Mouse (Mus musculus) MEL (cell line): ENCODE measurements around the gene Mpi. TPM values are rescaled to one million over a fixed set of nuclear protein-coding genes. Genes with fewer than 3 reads are reported as not detected.
A peak's percentile ranks its signal among the peaks of the same experiment; 100 is the strongest.

ENCODE experiments used
- DNase-seq: peaks from one replicate; pipeline ENCODE4 v3.0.0; 2011; ENCODE audit warnings: low read depth, low spot score
- H3K27ac ChIP-seq: 2 replicates; pipeline ENCODE4 v1.5.1; 2012; ENCODE audit warnings: low read depth, mild to moderate bottlenecking, control low read depth, low read length, moderate library complexity; ENCODE audit not compliant: control insufficient read depth
- H3K27me3 ChIP-seq, 2 experiments: fragments of 150-350 bp in 1 of 2; sonication (generic) in 1 of 2; 2 replicates each; pipeline ENCODE4 v1.6.1; 2012; ENCODE audit warnings: low read length in 2 of 2, mild to moderate bottlenecking in 2 of 2, improper control_type of control experiment in 1 of 2, moderate library complexity in 1 of 2; ENCODE audit not compliant: insufficient read depth in 2 of 2, control insufficient read depth in 1 of 2
- H3K36me3 ChIP-seq, 2 experiments: 2 replicates each; pipeline ENCODE4 v1.6.1; 2012 to 2014; ENCODE audit warnings: low read length in 2 of 2, improper control_type of control experiment in 1 of 2, inconsistent platforms in 1 of 2, mild to moderate bottlenecking in 1 of 2; ENCODE audit not compliant: insufficient read depth in 2 of 2, control insufficient read depth in 1 of 2
- H3K4me1 ChIP-seq, 2 experiments: fragments of 150-350 bp in 1 of 2; sonication (generic) in 1 of 2; 2 replicates each; pipeline ENCODE4 v1.6.1; 2012; ENCODE audit warnings: low read length in 2 of 2, improper control_type of control experiment in 1 of 2, mild to moderate bottlenecking in 1 of 2; ENCODE audit not compliant: insufficient read depth in 2 of 2, control insufficient read depth in 1 of 2
- H3K4me3 ChIP-seq, 2 experiments: fragments of 150-350 bp in 1 of 2; sonication (generic) in 1 of 2; 2 replicates each; pipeline ENCODE4 v1.5.1; 2012; ENCODE audit warnings: low read depth in 2 of 2, low read length in 2 of 2, mild to moderate bottlenecking in 2 of 2, moderate library complexity in 2 of 2, control low read depth in 1 of 2, improper control_type of control experiment in 1 of 2; ENCODE audit not compliant: control insufficient read depth in 1 of 2, insufficient read depth in 1 of 2
- H3K79me2 ChIP-seq: 2 replicates; pipeline ENCODE4 v1.6.1; 2012; ENCODE audit warnings: mild to moderate bottlenecking, low read length, moderate library complexity; ENCODE audit not compliant: control insufficient read depth, poor library complexity, insufficient read depth
- H3K9ac ChIP-seq: 2 replicates; pipeline ENCODE4 v1.6.1; 2012; ENCODE audit warnings: low read depth, mild to moderate bottlenecking, control low read depth, low read length, moderate library complexity; ENCODE audit not compliant: control insufficient read depth, poor library complexity, severe bottlenecking
- H3K9me3 ChIP-seq: fragments of 150-350 bp; sonication (generic); replicated peaks from 2 replicates; pipeline ENCODE4 v1.6.1; 2012; ENCODE audit warnings: mild to moderate bottlenecking, low read length, improper control_type of control experiment, moderate library complexity; ENCODE audit not compliant: insufficient read depth
- BHLHE40 ChIP-seq: IDR thresholded peaks from 2 replicates; pipeline ENCODE4 v1.6.1; 2012; ENCODE audit warnings: low read depth, mild to moderate bottlenecking, inconsistent platforms, low read length, improper control_type of control experiment, borderline replicate concordance
- CHD1 ChIP-seq: IDR thresholded peaks from 2 replicates; pipeline ENCODE4 v1.6.1; 2012; ENCODE audit warnings: low read depth, mild to moderate bottlenecking, inconsistent platforms, low read length, improper control_type of control experiment
- CHD2 ChIP-seq: IDR thresholded peaks from 2 replicates; pipeline ENCODE4 v1.6.1; 2011; ENCODE audit warnings: low read length, improper control_type of control experiment
- CTCF ChIP-seq, 3 experiments: IDR thresholded peaks in 2 of 3; conservative IDR thresholded peaks in 1 of 3; 2 replicates each; pipeline ENCODE4 v1.5.1; 2011 to 2012; ENCODE audit warnings: low read length in 3 of 3, low read depth in 2 of 3, mild to moderate bottlenecking in 2 of 3, improper control_type of control experiment in 1 of 3, inconsistent platforms in 1 of 3, mixed read lengths in 1 of 3, moderate library complexity in 1 of 3; ENCODE audit not compliant: control insufficient read depth in 1 of 3, insufficient read depth in 1 of 3, poor library complexity in 1 of 3, severe bottlenecking in 1 of 3
- E2F4 ChIP-seq: IDR thresholded peaks from 2 replicates; pipeline ENCODE4 v1.6.1; 2011; ENCODE audit warnings: low read depth, low read length, improper control_type of control experiment, borderline replicate concordance
- ELF1 ChIP-seq: IDR thresholded peaks from 2 replicates; pipeline ENCODE4 v1.6.1; 2014; ENCODE audit warnings: low read depth, mild to moderate bottlenecking, inconsistent platforms, low read length, improper control_type of control experiment, moderate library complexity
- EP300 ChIP-seq, 2 experiments: IDR thresholded peaks; 2 replicates each; pipeline ENCODE4 v1.6.1; 2011; ENCODE audit warnings: improper control_type of control experiment in 2 of 2, low read length in 2 of 2, low read depth in 1 of 2, mild to moderate bottlenecking in 1 of 2
- ETS1 ChIP-seq: IDR thresholded peaks from 2 replicates; pipeline ENCODE4 v1.6.1; 2012; ENCODE audit warnings: low read depth, mild to moderate bottlenecking, inconsistent platforms, low read length, improper control_type of control experiment, moderate library complexity
- GABPA ChIP-seq: IDR thresholded peaks from 2 replicates; pipeline ENCODE4 v1.6.1; 2012; ENCODE audit warnings: low read depth, mild to moderate bottlenecking, inconsistent platforms, low read length, improper control_type of control experiment, moderate library complexity
- HCFC1 ChIP-seq: IDR thresholded peaks from 2 replicates; pipeline ENCODE4 v1.6.1; 2012; ENCODE audit warnings: low read depth, mild to moderate bottlenecking, inconsistent platforms, low read length, improper control_type of control experiment, moderate library complexity
- JUND ChIP-seq: IDR thresholded peaks from 2 replicates; pipeline ENCODE4 v1.6.1; 2011; ENCODE audit warnings: low read depth, mild to moderate bottlenecking, improper control_type of control experiment, low read length
- KAT2A ChIP-seq: conservative IDR thresholded peaks from 2 replicates; pipeline ENCODE4 v1.6.1; 2012; ENCODE audit warnings: low read depth, low read length, improper control_type of control experiment, inconsistent platforms
- MAFK ChIP-seq: IDR thresholded peaks from 2 replicates; pipeline ENCODE4 v1.6.1; 2011; ENCODE audit warnings: low read depth, mild to moderate bottlenecking, low read length, improper control_type of control experiment, borderline replicate concordance
- MAX ChIP-seq: IDR thresholded peaks from 2 replicates; pipeline ENCODE4 v1.6.1; 2011; ENCODE audit warnings: low read length, improper control_type of control experiment
- MEF2A ChIP-seq: IDR thresholded peaks from 2 replicates; pipeline ENCODE4 v1.6.1; 2014; ENCODE audit warnings: low read depth, mild to moderate bottlenecking, inconsistent platforms, low read length, improper control_type of control experiment; ENCODE audit not compliant: poor library complexity, insufficient replicate concordance, severe bottlenecking; ENCODE audit errors: extremely low read depth
- MXI1 ChIP-seq: IDR thresholded peaks from 2 replicates; pipeline ENCODE4 v1.6.1; 2011; ENCODE audit warnings: mild to moderate bottlenecking, low read depth, low read length, improper control_type of control experiment
- MYB ChIP-seq: IDR thresholded peaks from 2 replicates; pipeline ENCODE4 v1.6.1; 2011; ENCODE audit warnings: mild to moderate bottlenecking, low read depth, low read length, improper control_type of control experiment
- MYC ChIP-seq: IDR thresholded peaks from 2 replicates; pipeline ENCODE4 v1.6.1; 2011; ENCODE audit warnings: low read depth, mild to moderate bottlenecking, low read length, improper control_type of control experiment, moderate library complexity
- NRF1 ChIP-seq: IDR thresholded peaks from 2 replicates; pipeline ENCODE4 v1.6.1; 2014; ENCODE audit warnings: low read depth, mild to moderate bottlenecking, inconsistent platforms, low read length, improper control_type of control experiment, moderate library complexity; ENCODE audit not compliant: poor library complexity, insufficient read depth, severe bottlenecking
- POLR2AphosphoS2 ChIP-seq: IDR thresholded peaks from 2 replicates; pipeline ENCODE4 v1.6.1; 2011; ENCODE audit warnings: low read length, improper control_type of control experiment
- RCOR1 ChIP-seq: IDR thresholded peaks from 2 replicates; pipeline ENCODE4 v1.6.1; 2012; ENCODE audit warnings: low read depth, mild to moderate bottlenecking, inconsistent platforms, low read length, improper control_type of control experiment
- SIN3A ChIP-seq: IDR thresholded peaks from 2 replicates; pipeline ENCODE4 v1.6.1; 2012; ENCODE audit warnings: low read length, improper control_type of control experiment, inconsistent platforms
- SMC3 ChIP-seq: IDR thresholded peaks from 2 replicates; pipeline ENCODE4 v1.6.1; 2011; ENCODE audit warnings: low read depth, low read length, improper control_type of control experiment
- TAL1 ChIP-seq: IDR thresholded peaks from 2 replicates; pipeline ENCODE4 v1.6.1; 2012; ENCODE audit warnings: mild to moderate bottlenecking, inconsistent platforms, low read length, moderate library complexity, mixed read lengths
- TCF12 ChIP-seq: IDR thresholded peaks from 2 replicates; pipeline ENCODE4 v1.6.1; 2014; ENCODE audit warnings: low read depth, mild to moderate bottlenecking, inconsistent platforms, low read length, improper control_type of control experiment, moderate library complexity
- UBTF ChIP-seq: IDR thresholded peaks from 2 replicates; pipeline ENCODE4 v1.6.1; 2012; ENCODE audit warnings: low read depth, mild to moderate bottlenecking, inconsistent platforms, low read length, improper control_type of control experiment, moderate library complexity, borderline replicate concordance; ENCODE audit not compliant: insufficient read depth
- USF2 ChIP-seq, 2 experiments: IDR thresholded peaks; 2 replicates each; pipeline ENCODE4 v1.6.1; 2011 to 2012; ENCODE audit warnings: improper control_type of control experiment in 2 of 2, low read length in 2 of 2, borderline replicate concordance in 1 of 2, inconsistent platforms in 1 of 2, low read depth in 1 of 2, mild to moderate bottlenecking in 1 of 2; ENCODE audit not compliant: insufficient read depth in 1 of 2
- ZC3H11A ChIP-seq: IDR thresholded peaks from 2 replicates; pipeline ENCODE4 v1.6.1; 2012; ENCODE audit warnings: low read depth, mild to moderate bottlenecking, inconsistent platforms, low read length, improper control_type of control experiment
- ZKSCAN1 ChIP-seq: IDR thresholded peaks from 2 replicates; pipeline ENCODE4 v1.6.1; 2012; ENCODE audit warnings: low read depth, mild to moderate bottlenecking, inconsistent platforms, low read length, improper control_type of control experiment, moderate library complexity
- ZMIZ1 ChIP-seq: IDR thresholded peaks from 2 replicates; pipeline ENCODE4 v1.6.1; 2012; ENCODE audit warnings: low read depth, mild to moderate bottlenecking, inconsistent platforms, low read length, improper control_type of control experiment, moderate library complexity
- ZNF384 ChIP-seq: IDR thresholded peaks from 2 replicates; pipeline ENCODE4 v1.6.1; 2012; ENCODE audit warnings: low read depth, mild to moderate bottlenecking, inconsistent platforms, low read length, improper control_type of control experiment
- polyA plus RNA-seq, 2 experiments: library from polyadenylated mRNA; stranded (reverse) in 1 of 2; unstranded in 1 of 2; fragments of >175 nt in 1 of 2; fragments of >200 nt in 1 of 2; gene quantifications; 2 replicates each; pipeline versions ENCODE4 v1.2.1 to v1.2.4; 2012; ENCODE audit warnings: low replicate concordance in 2 of 2, low read depth in 1 of 2; ENCODE audit not compliant: insufficient read length in 2 of 2, insufficient read depth in 1 of 2, missing spikeins in 1 of 2
- total RNA-seq: library from RNA; depleted of rRNA; stranded (reverse); fragments of 300-350 nt; gene quantifications from 2 replicates; pipeline ENCODE4 v1.2.3, GENCODE M21; 2012

Gene Mpi
- total and polyA plus RNA-seq, 3 experiments, result 24.3 to 37.7 TPM; not detected in 1

DNA sequence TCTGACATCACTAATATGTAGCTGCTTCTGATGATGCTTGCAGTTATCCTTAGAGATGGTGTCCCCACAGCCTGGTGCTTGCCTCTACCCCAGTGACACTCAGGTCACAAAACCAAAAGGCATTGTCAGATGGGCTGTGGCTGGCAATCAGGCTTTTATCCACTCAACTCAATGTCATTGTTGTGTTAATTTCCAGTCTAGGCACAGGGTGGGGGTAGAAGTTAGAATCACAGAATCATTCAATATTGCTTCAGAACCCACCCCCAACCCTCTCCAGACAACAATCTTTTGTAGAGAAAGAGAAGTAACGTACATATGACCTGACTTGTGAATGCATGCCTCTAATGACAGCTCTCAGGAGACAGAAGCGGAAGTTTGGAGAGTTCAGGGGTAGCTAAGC is 42.0 kb downstream of the Mpi start:
- no peaks in the 10 kb centered on the region for H3K9me3 ChIP-seq
- TF ChIP-seq TAL1, result no peak
- TF ChIP-seq, all 39 proteins: peak for 0
- H3K27ac ChIP-seq, result no peak overlapping the region
- no peak for DNase-seq
- H3K79me2 ChIP-seq, result no peaks in the 10 kb centered on the region
- H3K4me1 ChIP-seq, result peaks cover 0 to 7% of the 10 kb centered on the region in 2 experiments; a peak in 3 of 4 replicates
- no peaks in the 10 kb centered on the region for H3K27me3 ChIP-seq
- H3K36me3 ChIP-seq, result peaks cover 0 to 6% of the 10 kb centered on the region in 2 experiments; a peak in 2 of 4 replicates
- no peak overlapping the region for H3K4me3 ChIP-seq
- no peak overlapping the region for H3K9ac ChIP-seq

DNA sequence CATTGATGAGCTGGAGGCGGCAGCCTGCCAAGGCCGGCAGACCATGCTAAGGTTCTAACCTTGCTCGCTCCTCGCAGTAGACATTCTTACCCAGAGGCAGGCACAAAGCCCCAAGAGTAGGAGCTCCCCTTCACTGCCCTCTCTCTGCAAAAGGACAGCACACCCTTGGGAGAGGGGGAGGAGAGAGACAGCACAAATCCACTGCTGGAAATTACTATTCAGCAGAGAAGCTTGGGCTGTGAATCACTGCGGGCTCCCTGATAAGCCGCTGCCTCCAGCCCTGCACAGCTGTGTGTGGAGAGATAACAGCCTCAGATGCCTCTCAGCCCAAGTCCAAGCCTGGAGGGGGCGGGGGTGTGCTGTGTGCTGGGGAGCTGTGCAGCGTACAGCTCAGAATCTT is 46.9 kb downstream of the Mpi start:
- peak; percentile 94 for DNase-seq
- Histone ChIP-seq H3K79me2 (no peaks in the 10 kb centered on the region), H3K4me1 (peaks cover 0 to 17% of the 10 kb centered on the region in 2 experiments; a peak in 3 of 4 replicates), H3K27ac (0 out of 2 replicates have a peak overlapping the region, but pooled peaks have one; percentile 2), H3K9ac (no peak overlapping the region), H3K36me3 (peaks cover 0 to 11% of the 10 kb centered on the region in 2 experiments; a peak in 2 of 4 replicates), H3K4me3 (no peak overlapping the region), H3K27me3 (peaks cover 2% of the 10 kb centered on the region in 2 experiments; a peak in 2 of 4 replicates), H3K9me3 (no peaks in the 10 kb centered on the region)
- no peak for TF ChIP-seq HCFC1
- no peak for TF ChIP-seq POLR2AphosphoS2
- TF ChIP-seq NRF1, result no peak
- TF ChIP-seq MAFK, result peak; percentile 68; the same call in 1 of the 2 replicates
- TF ChIP-seq ZKSCAN1, result no peak
- no peak for TF ChIP-seq SMC3
- no peak for TF ChIP-seq MEF2A
- peak; percentile 99 for TF ChIP-seq ETS1
- no peak for TF ChIP-seq MYC
- TF ChIP-seq CHD1, result no peak
- TF ChIP-seq ZC3H11A, result no peak
- peak; percentile 96 for TF ChIP-seq EP300 (IDR thresholded peaks at IDR 0.05; ENCODE audit: low read depth in 1 of 2, low read length in 2 of 2)
- no peak for TF ChIP-seq MAX
- TF ChIP-seq RCOR1, result peak; percentile 100
- TF ChIP-seq JUND, result no peak
- TF ChIP-seq ELF1, result no peak
- no peak for TF ChIP-seq ZMIZ1
- TF ChIP-seq SIN3A, result peak; percentile 76
- no peak for TF ChIP-seq E2F4
- peak; percentile 99 for TF ChIP-seq TCF12
- TF ChIP-seq CTCF (IDR thresholded peaks at IDR 0.05 in 2 of 3, conservative IDR thresholded peaks at IDR 0.05 in 1 of 3; ENCODE audit: control insufficient read depth in 1 of 3, insufficient read depth in 1 of 3, low read depth in 2 of 3, low read length in 3 of 3, poor library complexity in 1 of 3, severe bottlenecking in 1 of 3), result no peak
- TF ChIP-seq TAL1, result peak; percentile 100
- no peak for TF ChIP-seq MYB
- no peak for TF ChIP-seq KAT2A
- no peak for TF ChIP-seq CHD2
- TF ChIP-seq UBTF, result no peak
- no peak for TF ChIP-seq ZNF384
- no peak for TF ChIP-seq USF2 (IDR thresholded peaks at IDR 0.05; ENCODE audit: borderline replicate concordance in 1 of 2, insufficient read depth in 1 of 2, low read depth in 1 of 2, low read length in 2 of 2)
- no peak for TF ChIP-seq MXI1
- peak; percentile 72 for TF ChIP-seq BHLHE40
- no peak for TF ChIP-seq GABPA
